Mouse (Mus musculus) layer of hippocampus, postnatal 14 days (tissue): ENCODE results near the gene Dnmt3a. TPM values are rescaled to one million over a fixed set of nuclear protein-coding genes. Genes with fewer than 3 reads are reported as not detected.

Experiments used
- DNase-seq, 2 experiments: peaks; one replicate each; pipeline ENCODE4 v3.0.0; 2021 to 2022; ENCODE audit warnings: low spot score in 2 of 2, mixed read lengths in 1 of 2
- total RNA-seq, 2 experiments: library from RNA; stranded (reverse); gene quantifications; 2 replicates each; pipeline ENCODE4 v1.2.3; 2021

The Dnmt3a gene
- total RNA-seq, 2 experiments from 2014 or later: 272 to 273 TPM

GRCm38 (mm10) chr12:3784729-3785128 lies 21.1 kb upstream of the Dnmt3a start:
- no peak for DNase-seq

DNA sequence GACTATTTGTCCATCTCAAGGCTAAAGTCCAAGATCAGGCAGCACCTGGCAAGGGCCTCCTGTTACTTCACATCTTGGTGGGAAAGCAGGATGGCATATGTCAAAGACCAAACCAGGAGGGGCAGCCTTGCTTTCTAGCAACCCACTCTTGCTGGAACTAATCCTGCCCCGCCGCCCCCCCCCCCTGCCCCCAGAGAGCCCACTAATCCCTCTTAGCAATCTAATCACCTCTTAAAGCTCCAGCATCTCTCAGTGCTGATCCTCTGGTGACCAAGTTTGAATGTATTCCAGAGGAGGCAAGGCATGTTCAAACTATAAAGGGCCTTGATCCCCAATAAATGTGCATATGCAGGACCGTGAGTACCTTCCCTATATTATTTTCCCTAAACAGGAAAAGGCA lies 18.8 kb upstream of the Dnmt3a start:
- no peak for DNase-seq

DNA sequence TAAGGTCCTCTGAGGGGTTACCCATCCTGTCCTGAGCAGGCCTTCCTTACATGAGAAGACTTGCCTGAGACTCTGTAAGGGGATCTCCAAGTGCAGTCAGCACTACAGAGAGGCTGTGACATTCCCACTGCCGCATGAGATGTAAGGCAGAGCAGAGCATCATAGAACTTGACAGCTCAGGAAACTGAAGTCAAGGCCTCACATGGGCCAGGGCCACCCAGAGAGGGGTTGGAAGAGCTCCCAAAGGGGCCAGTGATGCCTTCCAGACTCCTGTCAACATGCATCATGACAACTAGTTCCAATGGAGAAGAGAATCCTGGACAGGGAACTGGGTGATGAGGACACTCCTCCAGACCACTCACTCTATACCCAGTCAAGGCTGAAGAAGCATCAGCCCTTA lies 18.3 kb upstream of the Dnmt3a start:
- no peak for DNase-seq

- DNase-seq: no peak
These were observed 17.3 kb upstream of the Dnmt3a start for GRCm38 (mm10) chr12:3788421-3789051.

DNA sequence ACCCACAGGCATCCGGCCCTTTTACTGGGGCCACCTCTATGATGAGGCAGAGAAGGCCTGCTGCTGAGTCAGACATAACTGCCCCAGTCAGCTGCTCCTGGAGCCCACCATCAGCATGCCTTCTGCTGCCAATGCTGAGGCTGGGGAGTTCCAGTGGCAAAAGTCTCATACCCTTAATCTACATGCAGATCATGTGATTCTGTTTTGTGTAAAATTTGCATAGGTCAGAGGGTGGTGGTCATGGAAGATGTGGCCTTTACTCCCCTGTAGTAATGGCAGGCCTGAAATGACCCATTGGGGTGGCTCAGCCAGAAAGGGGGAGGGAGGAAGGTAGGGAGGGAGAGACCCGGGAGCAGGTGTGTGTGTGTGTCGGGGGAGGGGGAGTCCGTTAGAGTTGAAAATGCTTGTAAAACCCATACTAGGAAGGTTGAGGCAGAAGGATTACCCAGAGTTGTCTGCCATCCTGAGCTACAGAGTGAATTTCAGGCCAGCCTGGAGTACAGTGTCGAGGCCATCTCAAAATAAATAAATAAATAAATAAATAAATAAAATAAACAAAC lies 16.1 kb upstream of the Dnmt3a start:
- DNase-seq: no peak

DNA sequence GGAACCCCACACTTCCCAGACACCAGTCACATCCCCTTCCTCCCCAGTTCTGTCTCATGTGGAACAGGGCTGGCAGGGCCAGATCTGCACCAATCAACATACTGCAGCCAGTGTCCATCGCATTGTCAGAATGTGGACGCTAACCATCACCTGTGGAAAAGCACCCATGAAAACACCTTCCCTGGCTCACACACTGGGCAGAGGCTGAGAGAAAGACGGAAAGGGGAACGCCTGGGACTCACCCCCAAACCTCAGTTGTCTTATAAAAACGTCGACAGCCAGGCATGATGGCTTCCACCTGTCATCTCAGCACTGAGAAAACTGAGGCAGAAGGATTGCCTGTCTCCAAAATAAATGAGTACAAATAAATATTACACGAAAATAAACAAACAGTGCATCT lies 14.6 kb upstream of the Dnmt3a start:
- DNase-seq: no peak

DNA sequence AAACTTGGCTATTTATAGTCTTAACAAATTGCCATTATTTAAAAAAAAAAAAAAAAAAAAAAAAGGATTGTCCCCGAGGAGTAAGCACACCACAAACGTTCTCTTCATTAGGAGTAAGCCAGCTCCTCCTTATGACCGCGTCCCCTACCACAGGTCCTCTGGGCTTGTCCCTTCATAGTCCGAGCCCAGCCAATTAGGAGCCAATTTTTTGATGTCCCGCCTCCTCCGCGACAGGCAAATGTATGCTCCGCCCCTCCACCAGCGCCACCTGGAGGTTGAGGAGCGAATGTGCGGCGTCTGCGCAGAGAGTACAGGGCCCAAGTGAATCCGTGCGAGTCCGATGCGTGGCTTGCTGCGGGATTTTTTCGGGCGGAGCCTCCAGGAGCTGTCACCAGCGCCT lies 14.1 kb upstream of the Dnmt3a start:
- DNase-seq: peak; percentile 94 to 97

- DNase-seq: no peak
These were observed 13.6 kb upstream of the Dnmt3a start for GRCm38 (mm10) chr12:3792248-3792647.

- DNase-seq: no peak
These were observed 10.2 kb upstream of the Dnmt3a start for GRCm38 (mm10) chr12:3795569-3795968.

- DNase-seq: no peak
These were observed 6.3 kb upstream of the Dnmt3a start for GRCm38 (mm10) chr12:3799551-3799950.

DNA sequence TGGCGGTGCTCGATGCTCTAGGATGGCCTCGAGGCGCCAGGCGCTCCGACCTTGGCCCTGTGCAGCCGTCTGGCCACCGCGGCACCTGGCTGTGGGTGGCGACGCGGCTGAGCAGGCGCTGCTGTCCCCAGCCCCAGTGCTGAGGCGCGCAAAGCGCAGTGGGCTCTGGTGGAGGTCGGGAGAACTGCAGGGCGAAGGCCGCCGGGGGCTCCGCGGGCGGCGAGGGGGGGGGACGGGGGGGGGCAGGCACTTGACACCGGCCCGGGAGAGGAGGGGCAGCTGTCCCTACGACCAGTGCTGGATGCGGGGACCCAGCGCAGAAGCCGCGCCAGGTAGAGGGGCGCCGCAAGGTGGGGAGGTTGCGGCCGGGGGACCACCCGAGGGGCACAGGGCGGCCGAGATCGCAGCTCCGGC lies 471 bp downstream of the Dnmt3a start:
- DNase-seq: peak in 1 of 2 experiments; percentile 68

DNA sequence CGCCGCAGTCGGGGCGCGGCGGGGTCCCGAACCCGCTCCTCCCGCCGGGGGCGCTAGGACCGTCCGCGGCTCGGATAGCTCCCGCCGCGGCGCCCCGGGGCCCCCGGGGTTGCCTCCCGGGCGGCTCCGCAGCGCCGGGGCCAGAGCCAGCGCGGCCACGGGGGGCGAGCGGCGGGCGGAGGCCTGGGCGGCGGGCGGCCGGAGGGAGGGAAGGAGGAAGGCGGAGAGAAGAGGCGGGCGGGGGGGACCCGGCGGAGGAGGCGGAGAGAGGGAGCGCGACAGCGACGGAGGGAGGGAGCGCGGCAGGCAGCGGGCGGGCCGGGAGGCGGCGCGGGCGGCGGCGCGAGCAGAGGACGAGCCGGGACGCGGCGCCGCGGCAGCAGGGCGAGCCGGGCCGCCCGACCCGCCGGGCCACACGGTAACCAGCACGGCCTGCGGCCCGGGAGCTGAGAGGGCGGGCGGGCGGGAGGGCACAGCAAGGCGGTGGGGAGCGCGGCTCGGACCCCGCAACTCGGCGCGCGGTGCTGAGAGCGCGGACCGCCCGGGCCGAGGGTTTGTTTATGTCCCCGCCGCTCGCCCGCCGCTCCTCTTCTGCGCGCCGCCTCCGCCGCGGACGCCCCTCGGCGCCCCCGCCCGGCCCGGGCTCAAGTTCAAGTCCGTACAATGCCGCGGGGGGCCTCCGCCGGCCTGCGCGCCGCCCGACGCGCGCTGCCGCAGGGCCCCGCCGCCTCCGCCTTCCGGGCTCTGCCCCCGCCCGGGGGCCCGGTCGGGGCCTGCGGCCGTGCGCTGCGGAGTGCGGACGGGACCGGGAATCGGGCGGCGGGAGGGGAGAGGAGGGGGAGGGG lies 1.1 kb downstream of the Dnmt3a start:
- DNase-seq: peak in 1 of 2 experiments; percentile 67

DNA sequence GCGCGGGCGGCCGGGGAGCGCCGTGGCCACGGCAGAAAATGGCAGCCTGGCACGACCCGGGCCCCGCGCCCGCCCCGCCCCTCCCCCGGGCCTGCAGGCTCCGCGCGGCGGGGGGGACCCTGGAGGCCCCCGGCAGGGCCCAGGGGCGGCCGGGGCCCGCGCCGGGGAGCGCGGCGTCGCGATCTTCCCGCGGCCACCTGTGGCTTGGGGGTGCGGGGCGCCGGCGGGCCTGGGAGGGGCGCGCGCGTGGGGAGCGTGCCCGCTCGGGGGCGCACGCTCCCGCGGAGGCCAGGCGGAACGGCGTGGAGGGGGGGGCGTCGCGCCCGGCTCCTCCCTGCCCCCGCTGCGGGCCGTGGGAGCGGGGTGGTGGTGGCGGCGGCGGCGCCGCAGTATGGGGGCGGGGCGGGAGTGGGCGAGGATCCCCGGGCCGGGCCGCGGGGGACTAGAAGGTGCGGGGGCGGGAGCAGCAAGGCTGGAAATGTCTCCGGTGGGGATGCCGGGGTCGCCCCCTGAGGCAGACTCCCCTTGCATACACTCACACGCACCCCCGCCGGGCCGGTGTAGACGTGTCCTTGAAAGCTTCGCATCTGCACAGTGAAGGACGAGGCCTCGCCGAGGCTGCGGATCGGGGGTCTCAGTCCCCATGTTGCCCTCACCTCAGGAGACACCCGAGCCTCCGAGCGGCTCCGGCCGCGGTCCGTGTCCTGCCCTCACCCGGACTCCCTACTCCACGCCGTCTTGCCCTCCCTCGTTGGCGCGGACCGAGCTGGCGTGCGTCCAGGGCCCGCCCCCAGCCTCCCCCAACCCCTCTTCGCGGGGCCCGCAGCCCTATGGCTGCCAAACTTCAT lies 2.0 kb downstream of the Dnmt3a start:
- peak; percentile 68 to 72 for DNase-seq

DNA sequence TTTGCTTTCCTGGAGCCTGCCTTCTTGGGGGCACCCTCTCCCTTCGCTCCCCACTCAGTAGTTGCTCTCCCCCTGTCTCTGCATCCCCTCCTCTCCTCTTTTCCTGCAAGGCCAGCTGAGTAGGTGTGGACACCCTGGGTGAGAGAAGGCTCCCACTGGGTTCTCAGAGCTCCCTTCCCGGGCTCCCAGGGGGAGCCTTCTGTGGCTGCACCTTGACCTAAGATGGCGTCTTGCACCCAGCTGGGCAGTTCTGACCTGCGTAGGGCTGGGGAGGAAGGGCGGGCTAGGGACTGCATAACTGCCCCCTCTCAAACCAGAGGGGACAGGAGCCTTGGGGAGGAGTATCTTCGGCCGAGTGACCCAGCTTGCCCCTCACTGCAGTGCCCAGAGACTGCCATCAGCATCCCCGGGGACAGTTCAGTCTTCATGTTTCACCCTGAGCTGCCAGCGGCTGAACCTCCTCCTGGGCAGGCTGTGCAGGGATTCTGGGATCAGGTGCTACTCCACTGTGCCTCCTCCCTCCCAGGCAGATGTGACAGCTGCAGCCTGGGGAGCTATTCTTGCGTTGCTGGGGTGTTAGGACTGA lies 2.7 kb downstream of the Dnmt3a start:
- DNase-seq: no peak

GRCm38 (mm10) chr12:3809520-3810180 lies 3.8 kb downstream of the Dnmt3a start:
- no peak for DNase-seq

- no peak for DNase-seq
These were observed 4.6 kb downstream of the Dnmt3a start for GRCm38 (mm10) chr12:3810455-3810854.

DNA sequence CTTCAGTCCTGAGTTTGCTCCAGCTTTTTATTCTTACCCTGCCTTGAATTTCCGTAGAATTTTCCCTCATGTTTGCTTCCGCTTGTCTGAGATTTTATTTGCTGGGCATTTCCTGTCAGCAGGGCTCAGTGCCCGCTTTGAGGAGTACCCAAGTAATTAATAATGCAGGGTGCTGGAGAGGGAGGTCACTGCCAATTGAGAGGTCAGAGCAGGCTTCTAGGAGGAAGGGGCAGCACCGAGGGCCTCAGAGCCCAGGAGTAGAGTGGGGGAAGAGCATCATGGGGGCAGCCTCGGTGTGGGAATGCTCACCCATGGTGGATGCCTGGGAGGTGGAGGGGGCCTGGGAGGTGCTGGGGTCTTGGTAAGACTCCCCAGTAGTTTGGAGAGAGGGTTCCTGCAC lies 5.8 kb downstream of the Dnmt3a start:
- no peak for DNase-seq

DNA sequence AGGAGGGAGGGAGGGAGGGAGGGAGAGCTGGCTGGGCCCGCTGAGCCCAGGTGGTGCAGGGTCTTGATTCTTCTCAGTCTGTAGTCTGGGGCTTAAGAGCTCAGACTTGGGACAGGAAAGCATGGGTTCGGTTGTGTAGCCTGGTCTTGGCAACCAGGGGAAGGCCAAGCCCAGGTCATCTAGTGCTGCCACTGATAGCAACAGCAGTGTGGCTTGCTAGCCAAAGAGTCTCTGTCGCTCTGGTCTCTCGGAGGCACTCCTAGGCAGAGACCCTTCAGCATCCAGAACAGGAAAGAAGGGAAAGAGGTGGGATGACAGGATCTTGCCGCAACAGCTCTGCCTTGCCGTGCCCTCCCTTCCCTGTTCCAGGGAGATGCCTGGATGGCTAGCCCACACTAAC lies 6.4 kb downstream of the Dnmt3a start:
- DNase-seq: no peak

- DNase-seq: no peak
These were observed 7.3 kb downstream of the Dnmt3a start for GRCm38 (mm10) chr12:3813138-3813537.

GRCm38 (mm10) chr12:3815386-3815785 lies 9.6 kb downstream of the Dnmt3a start:
- no peak for DNase-seq

GRCm38 (mm10) chr12:3817033-3817432 lies 11.2 kb downstream of the Dnmt3a start:
- no peak for DNase-seq
